Mouse (Mus musculus): ENCODE results near the gene Acot7.
A peak's percentile ranks its signal among the peaks of the same experiment; 100 is the strongest.

The Acot7 gene

GRCm38 (mm10) chr4:152179946-152180660, 2.2 kb downstream of the Acot7 start:
- DNase-seq (ENCODE audit: low spot score), result no peak

GRCm38 (mm10) chr4:152182205-152182604, 4.3 kb downstream of the Acot7 start:
- DNase-seq (ENCODE audit: low spot score), result no peak

GRCm38 (mm10) chr4:152184353-152185035, 6.6 kb downstream of the Acot7 start:
- DNase-seq (ENCODE audit: low spot score), result no peak

GRCm38 (mm10) chr4:152185137-152185509, 7.2 kb downstream of the Acot7 start:
- DNase-seq (ENCODE audit: low spot score), result peak; percentile 41

- DNase-seq (ENCODE audit: low spot score), result peak; percentile 85
Measured at GRCm38 (mm10) chr4:152185510-152186204, 7.7 kb downstream of the Acot7 start.

- no peak for DNase-seq (ENCODE audit: low spot score)
Measured at GRCm38 (mm10) chr4:152186205-152187082, 8.5 kb downstream of the Acot7 start.

GRCm38 (mm10) chr4:152187142-152187541, 9.2 kb downstream of the Acot7 start:
- DNase-seq (ENCODE audit: low spot score), result no peak

GRCm38 (mm10) chr4:152188651-152189050, 10.7 kb downstream of the Acot7 start:
- no peak for DNase-seq (ENCODE audit: low spot score)

GRCm38 (mm10) chr4:152189071-152189470, 11.1 kb downstream of the Acot7 start:
- DNase-seq (ENCODE audit: low spot score), result no peak

GRCm38 (mm10) chr4:152189691-152190090, 11.8 kb downstream of the Acot7 start:
- no peak for DNase-seq (ENCODE audit: low spot score)

GRCm38 (mm10) chr4:152190096-152190653, 12.2 kb downstream of the Acot7 start:
- no peak for DNase-seq (ENCODE audit: low spot score)

- DNase-seq (ENCODE audit: low spot score), result no peak
Measured at GRCm38 (mm10) chr4:152190701-152191100, 12.8 kb downstream of the Acot7 start.

- no peak for DNase-seq (ENCODE audit: low spot score)
Measured at GRCm38 (mm10) chr4:152192569-152192968, 14.6 kb downstream of the Acot7 start.

GRCm38 (mm10) chr4:152194476-152195175, 16.7 kb downstream of the Acot7 start:
- DNase-seq (ENCODE audit: low spot score), result no peak

GRCm38 (mm10) chr4:152196276-152196675, 18.3 kb downstream of the Acot7 start:
- no peak for DNase-seq (ENCODE audit: low spot score)

GRCm38 (mm10) chr4:152197545-152197944, 19.6 kb downstream of the Acot7 start:
- DNase-seq (ENCODE audit: low spot score), result no peak

GRCm38 (mm10) chr4:152199617-152200016, 21.7 kb downstream of the Acot7 start:
- no peak for DNase-seq (ENCODE audit: low spot score)

GRCm38 (mm10) chr4:152201492-152201891, 23.6 kb downstream of the Acot7 start:
- DNase-seq (ENCODE audit: low spot score), result no peak

GRCm38 (mm10) chr4:152202418-152202817, 24.5 kb downstream of the Acot7 start:
- no peak for DNase-seq (ENCODE audit: low spot score)

GRCm38 (mm10) chr4:152202905-152203304, 25.0 kb downstream of the Acot7 start:
- DNase-seq (ENCODE audit: low spot score), result no peak

GRCm38 (mm10) chr4:152204663-152205062, 26.7 kb downstream of the Acot7 start:
- no peak for DNase-seq (ENCODE audit: low spot score)

All from urinary bladder, postnatal 14 days (tissue).